Mouse (Mus musculus) T-cell, adult 2 months (primary cell): ENCODE results near the gene Hat1.

Experiments
- DNase-seq: peaks from one replicate; pipeline ENCODE4 v3.0.0; 2022; ENCODE audit warnings: low spot score

Gene Hat1

DNA sequence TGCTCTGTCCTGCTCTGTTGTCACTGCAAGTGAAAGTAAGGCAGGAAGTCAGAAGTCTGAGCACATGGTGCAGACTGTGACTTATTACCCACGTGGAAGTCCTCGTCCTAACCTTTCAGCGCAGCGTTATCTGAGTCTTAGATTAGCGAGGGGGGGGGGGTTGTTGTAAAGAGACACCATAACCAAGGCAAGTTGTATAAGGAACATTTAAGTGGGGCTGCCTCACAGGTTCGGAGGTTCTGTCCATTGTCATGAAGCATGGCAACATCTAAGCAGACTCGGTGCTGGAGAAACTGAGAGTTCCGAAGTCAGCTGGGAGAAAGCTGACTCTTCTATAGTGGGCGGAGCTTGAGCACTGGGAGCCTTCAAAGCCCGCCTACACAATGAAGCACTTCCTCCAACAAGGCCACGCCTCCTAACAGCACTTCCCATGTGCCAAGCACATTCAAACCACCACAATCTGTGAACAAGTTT, 12.3 kb upstream of the Hat1 start:
- peak; percentile 12 for DNase-seq

DNA sequence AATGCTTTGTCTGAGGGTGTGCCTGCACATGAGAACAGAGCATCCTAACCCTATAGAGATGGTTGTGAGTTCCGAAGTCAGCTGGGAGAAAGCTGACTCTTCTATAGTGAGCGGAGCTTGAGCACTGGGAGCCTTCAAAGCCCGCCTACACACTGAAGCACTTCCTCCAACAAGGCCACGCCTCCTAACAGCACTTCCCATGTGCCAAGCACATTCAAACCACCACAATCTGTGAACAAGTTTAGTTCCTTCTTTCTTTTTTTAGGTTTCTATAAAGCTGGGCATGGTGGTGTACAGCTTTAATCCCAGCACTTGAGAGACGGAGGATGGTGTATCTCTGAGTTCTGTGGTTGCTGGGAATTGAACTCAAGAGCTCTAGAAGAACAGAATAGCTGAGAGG, 11.3 kb upstream of the Hat1 start:
- peak; percentile 10 for DNase-seq

GRCm38 (mm10) chr2:71381962-71382361, 6.8 kb upstream of the Hat1 start:
- DNase-seq, result no peak

- no peak for DNase-seq
Observed at GRCm38 (mm10) chr2:71383890-71384289, 4.9 kb upstream of the Hat1 start.

DNA sequence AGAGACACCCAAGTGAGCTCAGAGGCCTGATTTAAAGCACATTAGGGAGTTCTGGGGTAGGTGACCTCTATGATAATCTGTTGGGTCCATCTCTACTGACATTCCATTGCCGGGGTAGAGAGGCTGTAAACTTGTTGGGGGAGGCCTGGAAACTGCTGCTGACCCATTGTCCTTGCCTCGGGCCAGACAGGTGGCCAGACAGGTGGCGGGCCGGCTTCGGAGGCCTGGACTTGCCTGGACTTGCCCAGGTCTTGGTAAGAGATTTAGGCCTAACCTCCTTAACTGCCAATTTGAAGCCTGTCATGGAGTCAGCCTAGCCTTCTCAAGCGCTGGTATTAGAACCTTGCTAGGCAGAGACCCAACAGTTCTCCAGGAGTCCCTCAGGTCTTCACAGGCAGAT, 992 bp upstream of the Hat1 start:
- no peak for DNase-seq

DNA sequence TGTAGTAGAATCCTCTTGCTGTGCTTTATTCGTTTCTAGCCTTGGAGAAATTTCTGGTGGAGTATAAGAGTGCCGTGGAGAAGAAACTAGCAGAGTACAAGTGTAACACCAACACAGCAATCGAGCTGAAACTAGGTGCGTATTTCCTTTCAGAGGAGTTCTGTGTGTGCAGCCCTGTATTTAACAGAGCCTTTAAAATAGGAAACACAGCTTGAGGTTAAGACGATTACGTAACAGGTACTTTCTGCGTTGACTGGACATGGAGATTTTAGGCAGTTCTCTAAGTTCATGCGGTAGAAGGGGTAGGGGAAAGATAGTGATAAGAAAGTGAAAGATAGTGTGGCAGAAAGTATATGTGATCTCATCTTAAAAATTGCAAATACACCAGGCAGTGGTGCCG, 1.1 kb downstream of the Hat1 start:
- peak; percentile 32 for DNase-seq

DNA sequence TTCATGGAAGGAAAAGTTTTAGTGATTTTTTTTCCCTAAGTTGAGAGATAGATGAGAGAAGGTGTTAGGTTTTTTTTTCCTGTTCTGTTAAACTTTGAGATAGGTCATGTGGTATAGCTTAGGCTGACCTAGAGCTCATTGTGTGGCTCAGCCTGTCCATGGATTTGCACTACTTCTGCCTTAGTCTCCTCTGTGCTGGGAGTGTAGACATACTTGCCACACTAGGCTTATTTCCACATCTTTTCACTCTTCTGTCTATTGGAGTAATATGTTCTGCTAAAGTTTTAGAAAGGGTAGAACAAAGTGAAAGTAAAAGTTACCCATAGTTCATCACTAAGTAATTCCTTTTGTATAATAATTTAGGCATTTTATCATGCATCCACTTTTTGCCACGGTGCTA, 16.9 kb downstream of the Hat1 start:
- no peak for DNase-seq

- no peak for DNase-seq
Observed at GRCm38 (mm10) chr2:71418760-71419280, 30.1 kb downstream of the Hat1 start.

DNA sequence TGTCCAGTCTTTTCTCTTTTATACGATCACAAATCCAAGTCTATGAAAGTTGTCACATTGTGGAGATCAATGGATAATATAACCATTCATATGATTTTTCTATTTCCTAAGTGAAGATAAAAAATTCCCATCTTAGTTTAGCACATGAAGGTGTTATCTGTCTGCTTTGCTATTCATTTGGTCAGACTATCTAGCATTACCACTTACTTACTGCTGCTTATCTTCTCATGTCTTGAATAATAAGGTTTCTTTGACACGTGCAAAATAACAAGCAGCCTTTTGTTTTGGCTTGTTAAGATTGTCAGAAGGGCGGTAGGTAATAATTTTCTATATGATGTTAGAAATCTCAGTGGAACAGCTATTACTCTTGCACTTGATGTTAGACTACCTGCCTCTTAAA, 30.6 kb downstream of the Hat1 start:
- DNase-seq, result no peak

GRCm38 (mm10) chr2:71420895-71421425, 32.2 kb downstream of the Hat1 start:
- no peak for DNase-seq

DNA sequence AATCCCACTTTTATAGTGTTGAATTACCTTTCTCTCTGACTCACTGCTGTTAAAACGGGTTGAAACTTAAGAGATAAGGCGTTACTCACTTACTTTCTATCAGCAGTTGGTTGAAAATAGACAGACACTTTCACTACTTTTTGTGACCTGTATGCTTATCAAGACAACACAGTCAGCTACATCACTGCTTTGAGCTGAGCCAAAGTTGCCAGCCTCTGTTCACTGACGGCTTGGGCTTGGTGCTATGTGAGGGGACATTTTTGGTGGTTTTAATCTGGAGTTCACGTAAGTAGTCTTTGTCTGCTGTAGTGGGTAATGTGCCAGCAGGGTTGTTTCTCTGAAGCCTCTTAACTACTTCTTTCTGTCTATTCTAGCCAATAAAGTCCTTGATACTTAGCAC, 35.8 kb downstream of the Hat1 start:
- DNase-seq, result no peak

DNA sequence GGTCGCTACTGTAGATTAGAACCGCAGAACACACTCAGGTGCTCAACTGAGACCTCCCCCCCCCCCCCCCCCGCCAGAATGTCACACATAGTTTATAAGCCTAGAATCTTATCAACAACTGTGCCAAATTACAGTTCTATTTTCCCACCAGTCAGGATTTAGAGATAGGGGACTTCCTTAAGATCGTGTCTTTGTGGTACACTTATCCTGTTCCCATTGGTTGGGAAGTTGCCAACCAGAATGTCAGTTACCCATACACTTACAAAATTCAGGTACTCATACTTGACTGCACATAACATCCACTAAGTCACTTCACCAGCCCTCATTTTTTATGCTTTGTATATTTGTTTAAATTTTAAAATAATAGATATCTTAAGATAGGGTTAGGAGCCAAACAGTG, 46.7 kb downstream of the Hat1 start:
- no peak for DNase-seq

DNA sequence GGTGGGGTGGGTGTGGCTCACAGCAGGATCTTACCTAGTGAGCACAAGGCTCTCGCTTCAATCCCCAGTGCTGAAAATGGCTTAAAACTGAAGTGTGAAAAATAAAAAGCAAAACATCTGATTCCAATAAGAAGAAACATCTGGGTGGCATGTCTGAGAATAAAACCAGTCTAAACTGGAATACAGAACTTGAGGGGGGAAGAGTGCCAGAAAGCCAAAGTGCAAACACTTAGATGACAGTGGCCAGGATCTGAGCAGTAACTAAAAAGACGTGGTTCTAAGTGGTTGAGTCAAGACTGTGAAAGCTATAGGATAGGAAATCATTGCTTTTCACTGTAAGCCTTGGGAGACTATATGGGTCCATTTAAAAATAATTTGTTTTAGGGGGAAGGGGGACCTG, 54.6 kb downstream of the Hat1 start:
- DNase-seq, result no peak

DNA sequence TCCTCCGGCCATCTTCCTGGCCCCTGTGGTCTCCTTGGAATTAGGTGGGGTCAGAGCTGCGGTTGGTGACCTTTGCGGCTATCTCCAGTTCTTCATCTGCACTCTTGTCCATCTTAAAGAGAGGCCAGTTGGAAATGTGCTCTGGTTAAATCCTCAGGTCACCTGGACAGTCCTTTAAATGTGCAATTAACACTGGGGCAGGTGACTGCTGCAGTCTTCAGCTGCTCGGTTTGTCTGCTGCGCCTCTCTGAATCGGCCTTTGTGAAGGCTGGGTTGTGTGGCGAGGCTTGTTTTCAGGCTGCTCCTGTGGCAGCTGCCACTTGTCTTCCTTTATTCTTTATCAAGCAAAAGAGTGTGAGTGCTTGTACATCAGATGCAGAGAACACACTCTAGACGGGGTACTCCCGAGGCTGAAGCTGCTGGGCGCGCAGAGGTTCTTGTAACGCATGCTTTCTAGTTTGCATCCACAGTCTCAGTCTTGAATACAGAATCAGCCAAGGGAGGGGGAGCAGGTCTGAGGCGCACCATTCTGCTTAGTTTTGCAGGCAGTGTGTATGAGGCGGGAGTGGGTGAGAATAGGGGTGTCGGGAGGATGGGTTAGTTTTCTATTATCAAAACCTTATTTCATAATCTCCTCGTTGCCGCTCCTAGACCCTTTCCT, 56.9 kb downstream of the Hat1 start:
- no peak for DNase-seq

DNA sequence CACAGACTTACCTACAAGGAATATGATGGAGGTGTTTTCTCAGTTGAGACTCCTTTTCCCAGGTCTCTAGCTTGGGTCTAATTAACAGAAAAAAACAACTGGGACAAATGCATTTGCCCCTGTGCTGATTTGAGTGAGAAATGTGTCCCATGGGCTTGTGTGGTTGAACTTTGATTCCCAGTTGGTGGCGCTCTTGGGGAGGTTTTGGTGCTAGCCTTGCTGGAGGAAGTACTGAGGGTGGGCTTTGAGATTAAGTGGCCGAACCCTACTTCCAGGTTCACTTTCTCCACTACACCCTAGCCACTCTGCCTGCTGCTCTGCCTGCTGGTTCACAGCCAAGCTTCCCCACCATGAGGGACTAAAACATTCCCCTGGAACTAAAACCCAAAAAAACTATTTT, 60.8 kb downstream of the Hat1 start:
- DNase-seq, result no peak

GRCm38 (mm10) chr2:71451761-71452160, 63.0 kb downstream of the Hat1 start:
- no peak for DNase-seq

- DNase-seq, result peak; percentile 92
Observed at GRCm38 (mm10) chr2:71453161-71453916, 64.6 kb downstream of the Hat1 start, which contains the start of gene Metap1d. Gene Metap1d (plus strand): TSS chr2:71453276.

GRCm38 (mm10) chr2:71453917-71454260, 65.1 kb downstream of the Hat1 start:
- no peak for DNase-seq

- DNase-seq, result no peak
Observed at GRCm38 (mm10) chr2:71458624-71459023, 69.9 kb downstream of the Hat1 start.

GRCm38 (mm10) chr2:71459659-71460058, 70.9 kb downstream of the Hat1 start:
- DNase-seq, result no peak

DNA sequence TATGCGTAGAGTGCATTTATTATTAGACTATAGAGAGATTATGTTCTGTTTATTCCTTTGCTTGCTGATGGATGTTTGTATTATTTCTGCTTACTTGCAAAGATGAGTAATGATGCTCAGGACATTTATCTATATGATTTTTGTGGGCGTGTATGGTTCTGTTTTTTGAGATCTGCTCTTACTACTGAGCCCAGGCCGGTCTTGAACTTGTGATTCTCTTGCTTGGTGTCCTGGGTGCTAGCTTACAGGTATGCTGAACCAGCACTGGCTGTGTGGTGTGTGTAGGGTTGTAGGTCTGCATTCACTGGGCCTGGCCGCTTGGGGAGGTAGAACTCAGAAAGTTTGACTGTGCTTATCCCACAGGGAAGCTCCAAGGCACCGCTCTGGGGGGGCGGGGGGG, 72.4 kb downstream of the Hat1 start:
- DNase-seq, result no peak

DNA sequence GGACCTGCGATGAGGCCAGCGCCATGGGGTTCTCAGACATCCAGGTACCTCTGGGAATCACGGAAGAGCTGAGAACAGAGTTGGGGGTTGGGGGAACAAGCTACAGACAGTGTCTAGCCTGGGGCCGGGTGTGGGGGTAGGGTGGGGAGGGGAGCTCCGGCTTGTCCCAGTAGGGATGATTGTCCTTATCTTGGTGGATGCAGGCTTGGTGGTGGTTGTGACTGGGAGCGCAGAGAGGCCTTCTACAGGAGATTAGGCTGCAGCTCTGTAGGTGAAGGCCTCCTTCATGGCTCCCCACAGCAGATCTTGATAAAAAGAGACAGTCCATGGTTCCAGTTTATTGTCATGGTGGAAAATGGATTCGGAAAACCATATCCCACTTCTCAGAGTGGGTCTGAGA, 72.8 kb downstream of the Hat1 start:
- no peak for DNase-seq

DNA sequence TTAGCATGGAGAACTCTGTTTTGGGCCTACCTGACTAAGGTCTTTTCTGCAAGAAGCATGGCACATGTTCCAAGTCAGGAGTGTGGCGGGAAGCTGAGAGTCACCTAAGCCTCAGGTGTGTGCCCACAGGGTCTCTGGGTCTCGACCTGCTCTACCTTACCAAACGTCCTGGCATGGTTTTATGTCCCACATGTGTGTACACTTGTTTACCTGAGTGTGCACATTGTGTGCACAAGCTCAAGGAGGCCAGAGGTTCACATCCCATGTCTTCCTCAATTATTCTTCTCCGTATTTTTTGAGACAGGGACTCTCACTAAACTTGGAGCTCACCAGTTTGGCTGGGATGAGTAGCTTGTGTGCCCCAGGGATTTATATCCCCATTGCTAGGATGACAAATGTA, 73.3 kb downstream of the Hat1 start:
- DNase-seq, result no peak
